Comparison of ENCODE assay signal across 7 mouse cellular contexts in the genomic region with DNA sequence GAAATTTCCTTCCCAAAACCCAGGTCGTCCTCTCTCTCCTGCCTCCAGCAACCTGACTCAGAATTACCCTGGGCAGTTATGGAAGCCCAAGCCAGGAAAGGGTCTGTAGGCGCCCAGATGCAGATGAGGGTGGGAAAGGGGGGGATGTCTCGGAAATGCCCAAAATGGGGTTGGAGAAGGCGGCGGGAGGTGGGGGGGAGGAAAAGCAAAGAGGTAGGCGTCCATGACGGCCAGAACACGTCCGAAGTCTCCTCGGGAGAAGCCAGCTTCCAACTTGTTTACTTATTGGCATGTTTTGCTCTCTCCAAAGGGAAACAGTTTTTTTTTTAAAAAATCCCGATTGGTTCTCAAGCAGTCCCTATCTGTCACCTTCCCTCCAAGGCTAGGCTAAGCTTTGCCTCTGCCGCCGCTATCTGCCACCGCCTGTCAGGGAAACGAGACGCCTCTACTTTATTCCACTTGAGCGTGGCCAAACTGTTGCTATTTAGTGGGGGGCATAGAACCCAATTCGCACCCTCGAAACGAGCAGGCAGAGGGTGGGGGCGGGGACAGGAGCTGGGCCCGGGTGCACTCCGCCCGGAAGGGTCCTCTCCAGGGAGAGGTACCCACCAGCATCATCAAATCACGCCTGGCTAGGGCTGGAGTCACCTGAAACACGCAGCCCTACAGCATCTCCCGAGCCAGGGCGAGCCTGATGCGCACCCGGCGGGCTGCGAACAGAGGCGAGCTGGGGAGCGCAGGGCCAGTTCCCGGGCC.
DNase-seq lines count a peak whose midpoint lies in the region; ATAC-seq lines count a peak whose summit lies in the region.

No protein-coding gene starts in this region.

- WGBS in neural tube, embryonic 11.5 days, result 2% methylated on average over 35 of the region's 35 CpGs
- 2% methylated on average over 35 of the region's 35 CpGs for WGBS in forebrain, embryonic 12.5 days
- WGBS in intestine, embryonic 15.5 days, result 2% methylated on average over 35 of the region's 35 CpGs
- WGBS in midbrain, embryonic 15.5 days, result 1% methylated on average over 35 of the region's 35 CpGs

- DNase-seq in neural tube, embryonic 11.5 days (ENCODE audit: low spot score), result no peak
- no peak for DNase-seq in neural tube, embryonic 10.5 days (ENCODE audit: extremely low spot score, low spot score)
- peak; percentile 58 for DNase-seq in cerebellum, adult 11-12 months

- ATAC-seq in neural tube, embryonic 11.5 days (ENCODE audit: insufficient read depth, low FRiP score, low TSS enrichment), result peak; percentile 68
- peak; percentile 73 for ATAC-seq in forebrain, embryonic 12.5 days (ENCODE audit: low FRiP score)
- ATAC-seq in intestine, embryonic 15.5 days, result peak; percentile 74
- ATAC-seq in midbrain, embryonic 15.5 days (replicated peaks), result peak; percentile 68
- ATAC-seq in erythroblast, adult 5-6 weeks (replicated peaks; ENCODE audit: low FRiP score, poor library complexity, severe bottlenecking), result no peak

- no peaks in the 10 kb centered on the region for H3K9me3 ChIP-seq in neural tube, embryonic 11.5 days (ENCODE audit: control insufficient read depth, low read length)
- no peaks in the 10 kb centered on the region for H3K9me3 ChIP-seq in forebrain, embryonic 12.5 days
- no peaks in the 10 kb centered on the region for H3K9me3 ChIP-seq in intestine, embryonic 15.5 days
- no peaks in the 10 kb centered on the region for H3K9me3 ChIP-seq in midbrain, embryonic 15.5 days

- H3K4me1 ChIP-seq in neural tube, embryonic 11.5 days (ENCODE audit: control insufficient read depth, insufficient read depth, low read length), result 0 out of 2 replicates have a peak, but pooled peaks cover 5% of the 10 kb centered on the region
- peaks cover 23% of the 10 kb centered on the region for H3K4me1 ChIP-seq in forebrain, embryonic 12.5 days
- H3K4me1 ChIP-seq in intestine, embryonic 15.5 days (replicated peaks), result peaks cover 9% of the 10 kb centered on the region
- H3K4me1 ChIP-seq in midbrain, embryonic 15.5 days, result peaks cover 46% of the 10 kb centered on the region

- H3K4me3 ChIP-seq in neural tube, embryonic 11.5 days (ENCODE audit: low read depth, low read length), result peak overlapping the region; percentile 57
- peak overlapping the region; percentile 51 for H3K4me3 ChIP-seq in forebrain, embryonic 12.5 days (replicated peaks)
- H3K4me3 ChIP-seq in intestine, embryonic 15.5 days (replicated peaks), result peak overlapping the region; percentile 45
- peak overlapping the region; percentile 67 for H3K4me3 ChIP-seq in midbrain, embryonic 15.5 days

- peaks cover 11% of the 10 kb centered on the region for H3K27me3 ChIP-seq in neural tube, embryonic 11.5 days (ENCODE audit: control insufficient read depth, insufficient read depth, low read length)
- peaks cover 56% of the 10 kb centered on the region for H3K27me3 ChIP-seq in forebrain, embryonic 12.5 days
- peaks cover 70% of the 10 kb centered on the region for H3K27me3 ChIP-seq in intestine, embryonic 15.5 days (replicated peaks)
- H3K27me3 ChIP-seq in midbrain, embryonic 15.5 days (replicated peaks), result 0 out of 2 replicates have a peak, but pooled peaks cover 7% of the 10 kb centered on the region

- peak overlapping the region; percentile 43 for H3K9ac ChIP-seq in neural tube, embryonic 11.5 days (ENCODE audit: low read length)
- peak overlapping the region; percentile 75 for H3K9ac ChIP-seq in forebrain, embryonic 12.5 days
- H3K9ac ChIP-seq in intestine, embryonic 15.5 days, result 0 out of 2 replicates have a peak overlapping the region, but pooled peaks have one; percentile 23
- H3K9ac ChIP-seq in midbrain, embryonic 15.5 days, result peak overlapping the region; percentile 62

- H3K36me3 ChIP-seq in neural tube, embryonic 11.5 days (ENCODE audit: control insufficient read depth, insufficient read depth, low read length), result no peaks in the 10 kb centered on the region
- no peaks in the 10 kb centered on the region for H3K36me3 ChIP-seq in forebrain, embryonic 12.5 days (replicated peaks)
- H3K36me3 ChIP-seq in intestine, embryonic 15.5 days, result no peaks in the 10 kb centered on the region
- no peaks in the 10 kb centered on the region for H3K36me3 ChIP-seq in midbrain, embryonic 15.5 days (replicated peaks)

- no peak overlapping the region for H3K27ac ChIP-seq in neural tube, embryonic 11.5 days (ENCODE audit: low read depth, low read length)
- peak overlapping the region; percentile 86 for H3K27ac ChIP-seq in forebrain, embryonic 12.5 days
- H3K27ac ChIP-seq in intestine, embryonic 15.5 days, result no peak overlapping the region
- H3K27ac ChIP-seq in midbrain, embryonic 15.5 days, result peak overlapping the region; percentile 91

- H3K4me2 ChIP-seq in neural tube, embryonic 11.5 days (ENCODE audit: low read depth), result peak overlapping the region; percentile 87
- H3K4me2 ChIP-seq in forebrain, embryonic 12.5 days, result peak overlapping the region; percentile 69
- peak overlapping the region; percentile 93 for H3K4me2 ChIP-seq in intestine, embryonic 15.5 days (replicated peaks)
- peak overlapping the region; percentile 87 for H3K4me2 ChIP-seq in midbrain, embryonic 15.5 days

Comparison
In these comparisons a context has a peak if more than half of its experiments do, and no peak if none do; other contexts are left out.
1. H3K27ac ChIP-seq: peak in forebrain, embryonic 12.5 days (single experiment) and midbrain, embryonic 15.5 days (single experiment); none in neural tube, embryonic 11.5 days (single experiment) and intestine, embryonic 15.5 days (single experiment).
2. H3K9ac ChIP-seq: peak in every context shown above with its lines; median percentile 75 in forebrain, embryonic 12.5 days; 62 in midbrain, embryonic 15.5 days; 43 in neural tube, embryonic 11.5 days; 23 in intestine, embryonic 15.5 days.
3. Peak in every context shown above with its lines, with median percentiles within 50 percentile points of each other: H3K4me2 ChIP-seq and H3K4me3 ChIP-seq.